Mouse (Mus musculus) layer of hippocampus, adult 11-12 months (tissue): ENCODE data around the gene Plg.

ENCODE experiments used
- DNase-seq: peaks from one replicate; pipeline ENCODE4 v3.0.0; 2022; ENCODE audit warnings: low spot score

Plg gene

DNA sequence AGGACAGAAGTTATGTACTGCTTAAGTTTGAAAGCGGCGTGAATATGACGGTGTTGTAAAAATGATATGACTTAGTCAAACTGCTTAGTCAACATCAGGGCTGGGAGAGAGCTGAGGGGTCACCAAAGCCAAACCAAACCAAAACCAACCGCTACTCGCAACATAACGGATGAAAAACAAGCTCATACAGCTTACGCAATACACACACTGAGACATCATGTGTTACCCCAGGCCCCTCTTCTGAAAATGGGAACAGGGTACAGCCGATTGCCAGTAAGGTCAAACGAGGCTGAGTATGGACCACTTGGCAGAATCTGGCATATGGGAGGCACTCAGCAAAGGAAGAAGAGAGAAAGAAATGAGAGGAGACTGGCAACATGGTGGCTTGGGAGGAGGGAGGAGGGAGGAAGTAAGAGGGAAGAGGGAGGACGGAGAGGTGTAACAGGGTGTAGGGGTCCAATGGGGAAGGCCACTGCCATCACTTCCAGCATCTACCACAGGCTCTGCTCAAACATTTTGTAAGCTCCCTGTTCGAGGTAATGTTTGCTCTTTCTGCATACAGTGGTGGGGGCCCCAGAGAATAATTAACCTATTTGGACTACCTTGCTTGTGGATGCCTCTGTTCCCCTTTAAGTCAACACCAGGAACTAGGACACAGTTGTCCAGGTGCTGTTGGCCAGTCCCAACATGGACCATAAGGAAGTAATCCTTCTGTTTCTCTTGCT is at the start of gene Plg:
Gene Plg, plus strand, starts transcription at position 628 of the 725 bp plus-strand sequence.
- DNase-seq = no peak

DNA sequence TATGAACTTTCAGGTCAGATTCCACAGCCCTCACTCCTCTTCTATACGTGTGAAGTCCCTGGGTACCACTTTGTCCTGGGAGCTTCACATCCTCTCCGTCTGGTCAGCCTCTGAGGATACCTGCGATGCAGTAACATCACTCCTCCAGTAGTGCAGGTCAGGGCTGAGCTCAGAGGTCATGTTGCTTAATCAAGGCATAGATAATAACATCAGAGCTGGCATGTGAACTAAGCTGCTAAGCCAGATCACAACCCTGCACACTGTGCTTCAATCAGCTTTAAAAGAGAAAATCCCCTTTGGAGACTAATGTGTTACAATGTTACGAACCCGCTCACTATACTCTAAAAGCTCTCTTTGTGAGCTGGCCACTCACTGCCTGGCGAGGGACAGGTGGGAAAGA is 43.3 kb upstream of the Plg start:
- no peak for DNase-seq

DNA sequence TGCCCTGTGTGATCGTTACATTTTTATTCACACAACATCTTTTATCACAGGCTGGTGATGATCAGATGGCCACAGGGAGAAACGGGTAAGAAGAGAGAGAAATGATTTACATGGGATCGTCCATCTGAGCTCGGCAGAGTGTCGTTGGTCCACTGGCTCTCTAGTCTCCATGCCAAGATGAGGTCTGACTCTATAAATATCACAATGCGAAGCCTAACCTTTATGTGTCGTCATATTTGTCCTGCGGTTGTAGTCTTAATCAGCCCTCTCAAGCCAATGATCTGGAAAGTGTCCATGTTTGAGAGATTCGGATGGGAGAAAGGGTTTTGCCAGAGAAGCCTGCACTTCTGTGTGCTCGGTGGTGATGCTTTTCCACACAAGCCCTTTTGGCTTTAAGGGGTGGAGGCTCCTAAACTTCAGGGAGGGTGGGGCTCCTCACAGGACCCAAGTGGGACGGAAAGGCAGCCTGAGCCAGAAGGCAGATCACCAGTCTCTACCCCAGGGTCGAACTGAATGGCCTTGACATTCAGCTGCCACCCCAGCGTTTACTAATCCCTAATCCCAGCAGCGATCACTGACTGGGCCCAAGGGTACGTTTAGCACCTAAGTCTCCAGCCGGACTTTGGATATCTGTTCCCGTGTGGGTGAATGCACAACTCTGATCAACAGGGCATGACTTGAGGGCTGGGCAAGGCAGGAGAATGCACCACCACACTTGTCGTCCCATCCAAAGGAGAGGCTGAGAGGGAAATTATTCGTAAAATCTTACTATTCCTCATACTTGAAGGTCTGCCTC is 42.1 kb upstream of the Plg start:
- DNase-seq = no peak

DNA sequence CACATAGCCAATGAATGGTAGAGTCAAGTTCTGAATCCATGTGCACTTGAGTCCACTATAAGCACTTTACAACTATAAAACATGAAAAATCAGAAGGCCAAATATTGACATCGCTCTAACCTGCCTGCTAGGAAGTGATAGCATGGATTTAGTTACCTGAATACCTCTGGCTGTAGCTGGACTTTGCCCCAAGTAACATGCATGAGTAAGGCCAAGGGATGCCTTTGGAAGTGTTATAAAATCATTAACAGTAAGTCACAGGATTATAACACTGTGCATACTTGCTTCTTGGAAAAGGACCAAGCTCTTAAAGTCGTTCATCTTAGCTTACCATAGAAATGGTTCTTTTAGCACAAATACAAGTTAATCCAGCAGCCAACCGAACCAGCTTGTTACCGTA is 41.3 kb upstream of the Plg start:
- DNase-seq = no peak

GRCm38 (mm10) chr17:12343702-12344376 is 34.6 kb upstream of the Plg start:
- no peak for DNase-seq

GRCm38 (mm10) chr17:12347462-12347861 is 30.9 kb upstream of the Plg start:
- no peak for DNase-seq

- DNase-seq = no peak
Observed at GRCm38 (mm10) chr17:12351564-12351963, 26.8 kb upstream of the Plg start.

- no peak for DNase-seq
Observed at GRCm38 (mm10) chr17:12352781-12353180, 25.6 kb upstream of the Plg start.

- no peak for DNase-seq
Observed at GRCm38 (mm10) chr17:12359876-12360275, 18.5 kb upstream of the Plg start.

- DNase-seq = no peak
Observed at GRCm38 (mm10) chr17:12363601-12364425, 14.6 kb upstream of the Plg start.

GRCm38 (mm10) chr17:12364426-12364735 is 14.0 kb upstream of the Plg start:
- DNase-seq = peak; percentile 67

DNA sequence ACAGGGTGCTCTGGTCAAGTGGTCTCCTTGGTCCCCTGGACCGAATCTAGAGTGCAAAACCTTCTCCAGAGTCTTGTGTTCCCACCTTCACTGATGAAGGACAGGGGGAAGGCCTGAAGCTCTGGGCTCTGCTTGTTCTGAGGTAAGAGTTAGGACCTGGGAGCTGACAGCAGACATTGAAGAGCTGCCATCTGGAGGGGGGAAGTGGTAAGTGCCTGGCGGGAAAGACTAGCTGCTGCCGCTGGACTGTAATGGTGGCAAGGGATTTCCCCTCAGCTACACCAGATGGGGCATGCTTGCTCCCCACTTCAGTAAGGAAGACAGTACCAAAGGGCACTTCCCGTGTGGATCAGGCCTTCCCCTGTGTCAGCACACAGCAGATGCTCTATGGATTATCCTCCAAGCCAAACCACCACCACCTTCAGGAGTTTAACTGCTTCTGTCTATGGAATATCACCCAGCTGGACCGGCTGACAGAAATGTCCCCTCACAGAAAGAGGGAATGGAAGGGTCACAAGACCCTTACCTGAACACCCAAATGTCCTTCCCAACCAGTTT is 11.0 kb upstream of the Plg start:
- peak; percentile 69 for DNase-seq

- no peak for DNase-seq
Observed at GRCm38 (mm10) chr17:12369393-12369792, 9.0 kb upstream of the Plg start.

GRCm38 (mm10) chr17:12370289-12370688 is 8.1 kb upstream of the Plg start:
- DNase-seq = no peak

- no peak for DNase-seq
Observed at GRCm38 (mm10) chr17:12371310-12371925, 7.0 kb upstream of the Plg start.

DNA sequence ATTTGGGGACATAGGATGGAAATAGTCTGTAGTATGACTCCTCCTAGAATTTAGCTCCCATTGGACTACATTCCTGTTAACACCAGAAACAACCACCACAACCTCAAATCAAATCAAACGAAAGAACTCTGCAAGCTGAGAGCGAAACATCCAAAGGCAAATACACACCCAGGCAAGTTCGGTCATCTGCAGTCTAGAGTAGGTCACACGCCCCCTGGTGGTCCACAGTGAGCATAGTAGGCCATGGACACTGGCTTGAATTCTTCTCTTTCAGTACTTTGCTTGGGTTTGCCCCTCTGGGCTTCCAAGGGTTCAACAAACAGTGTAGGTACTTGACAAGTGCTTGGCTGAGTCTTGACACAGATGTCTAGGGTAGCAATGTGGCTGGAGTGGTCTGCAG is 6.4 kb upstream of the Plg start:
- peak; percentile 77 for DNase-seq

GRCm38 (mm10) chr17:12373601-12374144 is 4.7 kb upstream of the Plg start:
- no peak for DNase-seq

DNA sequence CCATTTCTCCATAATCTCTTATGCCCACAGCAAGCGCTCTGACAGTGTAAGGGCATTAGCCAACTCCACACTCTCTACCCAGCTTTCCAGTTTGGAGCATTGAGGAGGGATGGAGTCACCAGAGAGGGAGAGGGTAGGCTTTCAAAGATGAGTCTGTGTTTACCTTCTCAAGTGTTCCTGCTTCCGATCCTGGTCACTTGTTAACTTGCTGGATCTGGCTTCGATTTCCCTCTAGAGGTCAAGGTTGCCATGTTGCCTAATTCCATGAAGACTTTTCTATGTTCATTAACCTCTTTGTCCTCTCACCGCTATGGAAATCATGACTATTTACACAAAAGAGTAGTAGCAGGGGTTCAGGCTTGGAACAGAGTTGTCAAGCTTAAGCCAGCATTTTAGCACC is 1.9 kb downstream of the Plg start:
- DNase-seq = no peak

DNA sequence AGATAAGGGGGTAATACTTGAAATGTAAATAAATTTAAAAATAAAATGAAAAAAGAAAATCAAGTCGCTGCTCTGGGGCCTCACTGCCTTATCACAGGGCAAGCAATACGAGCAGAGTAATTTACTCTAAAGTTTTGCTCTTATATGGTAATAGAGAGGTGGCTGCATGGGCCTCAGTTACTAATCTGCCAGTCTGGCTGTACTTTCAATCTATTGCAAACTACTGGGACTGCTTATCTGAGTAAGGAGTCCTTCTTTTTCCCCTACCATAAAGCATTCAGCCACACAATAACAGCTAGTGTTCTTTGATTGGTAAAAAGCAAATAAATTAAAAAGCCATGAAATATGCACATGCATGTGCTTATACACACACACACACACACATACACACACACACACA is 3.2 kb downstream of the Plg start:
- no peak for DNase-seq

DNA sequence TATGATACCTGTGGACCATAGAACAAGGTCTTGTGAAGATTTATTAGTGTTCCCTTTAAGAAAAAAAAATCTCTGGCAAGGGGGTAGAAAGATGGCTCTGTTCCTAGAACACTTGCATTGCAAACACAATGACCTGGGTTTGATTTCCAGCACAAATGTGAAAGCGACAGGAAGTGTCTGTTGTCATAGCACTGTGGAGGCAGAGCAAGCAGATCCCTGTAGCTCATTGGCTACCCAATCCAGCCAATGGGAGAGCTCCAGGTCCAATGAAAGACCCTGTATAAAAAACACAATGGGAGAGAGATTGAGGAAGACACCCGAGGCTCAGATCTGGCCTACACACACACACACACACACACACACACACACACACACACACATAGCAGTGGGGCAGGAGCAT is 4.1 kb downstream of the Plg start:
- no peak for DNase-seq
